Mouse (Mus musculus): ENCODE measurements around the gene Tmem74b. TPM values are rescaled to one million over a fixed set of nuclear protein-coding genes. Genes with fewer than 3 reads are reported as not detected.
A peak's percentile ranks its signal among the peaks of the same experiment; 100 is the strongest.

The Tmem74b gene
- 28.8 and 30.8 TPM in 2 replicates for polyA plus RNA-seq (2015; fragmentation: Nextera tagmentation; extraction: Ambion mirVana)

DNA sequence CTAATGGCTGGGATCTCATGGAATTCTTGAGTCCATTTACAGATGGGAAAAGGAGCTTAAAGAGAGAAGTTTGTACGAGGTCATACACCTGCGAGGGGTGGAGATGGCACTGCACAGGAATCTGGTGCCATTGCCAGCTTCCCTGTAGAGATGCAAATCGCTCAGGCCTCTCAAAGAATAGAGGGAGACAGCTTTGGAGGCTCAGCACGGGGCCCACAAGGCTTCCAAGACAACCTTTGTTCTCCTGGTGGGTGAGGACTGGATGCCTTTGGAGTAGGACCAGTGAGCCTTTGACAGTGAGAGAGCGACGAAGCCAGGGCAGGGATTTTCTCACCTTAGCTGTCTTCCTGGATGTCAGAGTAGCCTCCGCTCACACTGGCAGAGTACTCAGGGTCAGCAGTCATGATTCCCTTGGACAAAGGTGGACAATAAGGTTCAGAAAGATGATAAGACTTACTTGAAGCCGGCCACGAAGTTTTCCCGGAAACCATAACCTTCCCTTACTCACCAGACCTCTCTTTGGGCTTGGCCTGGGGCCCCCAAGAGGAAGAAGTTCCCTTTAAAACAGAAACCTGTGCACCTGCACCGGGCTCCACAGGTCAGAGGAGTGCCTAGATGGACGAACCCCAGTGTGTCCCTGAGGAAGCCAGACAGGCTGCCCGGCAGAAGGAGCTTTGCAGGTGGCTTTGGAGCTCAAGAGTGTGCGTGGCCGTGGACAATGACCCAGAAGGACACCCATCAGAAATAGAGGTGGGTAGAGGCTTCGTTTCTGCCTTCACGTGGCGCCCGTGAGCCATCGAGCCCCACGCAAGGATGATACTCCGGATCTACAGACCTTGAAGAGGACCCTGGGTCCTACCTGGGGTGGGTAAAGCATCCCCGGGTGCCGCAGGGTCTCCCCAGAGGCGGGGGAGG is at the start of gene Tmem74b:
Gene Tmem74b, plus strand, starts transcription at position 778 of the 915 bp plus-strand sequence.
- peak within 1 kb of the TSS; percentile 90 for H3K4me3 ChIP-seq (ENCODE audit: low read depth, low read length)
- H3K4me2 ChIP-seq (ENCODE audit: low read length), result peak within 1 kb of the TSS; percentile 76
- H3K9ac ChIP-seq (ENCODE audit: low read depth, low read length), result peak within 1 kb of the TSS; percentile 96
- H3K27ac ChIP-seq (ENCODE audit: low read length), result peak within 1 kb of the TSS; percentile 78
- no peaks in the 10 kb centered on the region for H3K27me3 ChIP-seq (ENCODE audit: control insufficient read depth, insufficient read depth, low read depth, low read length)
- WGBS, result 3% methylated on average over 25 of the region's 25 CpGs
- no peaks in the 10 kb centered on the region for H3K36me3 ChIP-seq (ENCODE audit: control insufficient read depth, insufficient read depth, low read length)
- H3K4me1 ChIP-seq (ENCODE audit: control insufficient read depth, insufficient read depth, low read length), result peaks cover 20% of the 10 kb centered on the region
- no peak for ATAC-seq
- H3K9me3 ChIP-seq (replicated peaks; ENCODE audit: control insufficient read depth, low read length, poor library complexity, severe bottlenecking), result no peaks in the 10 kb centered on the region

DNA sequence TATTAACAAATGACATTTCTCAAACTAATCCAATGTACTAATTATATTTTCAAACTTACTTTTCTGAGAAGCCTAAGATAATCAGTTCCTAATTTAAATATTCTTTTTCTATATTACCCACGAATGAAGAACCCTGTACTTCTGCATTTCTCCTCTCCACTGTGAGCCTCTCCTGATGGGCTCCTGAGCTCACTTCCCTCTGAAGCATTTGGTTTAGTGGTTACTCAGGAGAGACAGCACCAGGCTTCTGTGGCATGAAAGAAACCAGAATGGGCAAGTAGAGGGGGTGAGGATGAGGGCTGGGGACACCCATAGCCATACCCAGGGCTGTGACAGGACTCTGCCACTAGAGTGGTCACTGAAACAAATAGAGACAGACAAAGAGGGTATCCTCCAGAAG is 49.8 kb upstream of the Tmem74b start:
- ATAC-seq, result no peak
- H3K36me3 ChIP-seq (ENCODE audit: control insufficient read depth, insufficient read depth, low read length), result no peaks in the 10 kb centered on the region
- WGBS, result 79% methylated on average over 1 of the region's 1 CpGs

DNA sequence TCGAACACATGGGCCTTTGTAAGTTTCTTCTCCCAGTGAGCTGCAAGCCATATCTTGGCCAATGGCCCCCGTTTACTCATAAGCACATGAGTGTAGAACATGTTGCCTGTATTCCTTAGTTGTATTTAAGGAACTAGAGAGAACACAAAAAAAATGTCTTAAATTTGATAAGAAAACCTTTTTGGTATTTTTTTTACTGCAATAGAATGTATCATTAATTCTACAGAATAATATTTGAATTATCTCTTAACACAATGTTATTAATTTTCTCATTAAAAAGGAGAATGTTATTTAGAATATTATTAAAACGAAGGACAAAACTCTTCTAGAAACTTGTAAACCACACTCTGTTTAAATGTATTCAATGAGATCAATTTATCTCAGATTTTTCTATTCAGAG is 33.4 kb upstream of the Tmem74b start, which contains the start of gene Rad21l:
Gene Rad21l, minus strand, starts transcription at position 101 of the 400 bp plus-strand sequence.
- no peak for ATAC-seq
- H3K4me2 ChIP-seq (ENCODE audit: low read length), result no peak within 1 kb of the TSS
- no peaks in the 10 kb centered on the region for H3K4me1 ChIP-seq (ENCODE audit: control insufficient read depth, insufficient read depth, low read length)
- H3K9me3 ChIP-seq (replicated peaks; ENCODE audit: control insufficient read depth, low read length, poor library complexity, severe bottlenecking), result no peaks in the 10 kb centered on the region
- no peaks in the 10 kb centered on the region for H3K36me3 ChIP-seq (ENCODE audit: control insufficient read depth, insufficient read depth, low read length)
- H3K4me3 ChIP-seq (ENCODE audit: low read depth, low read length), result no peak within 1 kb of the TSS
- no peak within 1 kb of the TSS for H3K27ac ChIP-seq (ENCODE audit: low read length)
- WGBS, result 86% methylated on average over 3 of the region's 3 CpGs
- no peaks in the 10 kb centered on the region for H3K27me3 ChIP-seq (ENCODE audit: control insufficient read depth, insufficient read depth, low read depth, low read length)
- H3K9ac ChIP-seq (ENCODE audit: low read depth, low read length), result no peak within 1 kb of the TSS

More for the DNA sequence above, 49.8 kb upstream of the Tmem74b start:
- Histone ChIP-seq H3K4me1 (ENCODE audit: control insufficient read depth, insufficient read depth, low read length) (no peaks in the 10 kb centered on the region), H3K4me3 (ENCODE audit: low read depth, low read length) (no peak overlapping the region), H3K27me3 (ENCODE audit: control insufficient read depth, insufficient read depth, low read depth, low read length) (no peaks in the 10 kb centered on the region), H3K4me2 (ENCODE audit: low read length) (no peak overlapping the region), H3K9me3 (replicated peaks; ENCODE audit: control insufficient read depth, low read length, poor library complexity, severe bottlenecking) (no peaks in the 10 kb centered on the region), H3K27ac (ENCODE audit: low read length) (no peak overlapping the region), H3K9ac (ENCODE audit: low read depth, low read length) (no peak overlapping the region)

DNA sequence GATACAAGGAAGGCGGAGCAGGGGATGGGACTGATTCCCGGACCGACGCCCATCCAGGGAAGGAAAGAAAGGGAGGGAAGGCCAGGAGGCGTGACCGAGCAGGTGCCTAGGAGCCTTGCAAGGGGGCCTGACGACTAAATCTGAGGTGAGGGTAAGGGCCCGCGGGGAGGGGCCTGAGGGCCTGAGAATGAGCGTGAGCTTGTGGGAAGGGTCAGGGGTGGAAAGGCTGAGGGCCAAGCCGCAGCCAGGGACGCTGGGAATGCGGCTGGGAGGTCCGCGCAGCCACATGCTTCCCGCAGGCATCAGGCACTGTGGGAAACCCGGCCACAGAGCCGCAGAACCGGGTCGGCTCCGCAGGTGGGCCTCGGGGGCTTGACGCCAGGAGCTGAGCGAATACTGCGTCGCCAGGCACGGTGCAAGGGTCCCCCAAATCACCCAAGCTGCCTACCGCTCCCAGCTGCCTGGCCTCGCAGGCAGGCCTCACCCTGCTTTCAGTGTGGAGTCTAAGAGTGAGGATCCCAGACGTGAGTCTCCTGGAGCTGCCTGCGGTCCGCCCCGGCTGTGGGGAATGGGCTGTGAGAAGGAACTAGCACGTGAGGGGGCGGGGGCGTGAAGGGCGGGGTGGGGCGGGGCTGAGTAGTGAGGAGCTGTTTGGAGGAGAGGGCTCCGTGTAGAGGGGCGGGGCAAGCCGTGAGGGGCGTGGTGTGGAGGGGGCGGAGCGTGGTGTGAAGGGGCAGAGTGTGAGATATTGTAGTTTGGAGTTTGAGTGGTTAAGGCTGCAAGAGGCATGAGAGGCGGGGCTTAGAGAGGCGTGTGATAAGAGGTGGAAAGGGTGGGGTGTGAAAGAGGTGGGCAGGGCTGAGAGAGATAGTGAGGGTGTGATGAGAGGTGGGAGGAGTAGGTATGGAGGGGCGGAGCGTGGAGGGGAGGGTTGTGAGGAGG is 31.5 kb upstream of the Tmem74b start:
- peak overlapping the region; percentile 35; the same call in 1 of the 2 replicates for H3K9ac ChIP-seq (ENCODE audit: low read depth, low read length)
- no peaks in the 10 kb centered on the region for H3K9me3 ChIP-seq (replicated peaks; ENCODE audit: control insufficient read depth, low read length, poor library complexity, severe bottlenecking)
- H3K36me3 ChIP-seq (ENCODE audit: control insufficient read depth, insufficient read depth, low read length), result no peaks in the 10 kb centered on the region
- peak overlapping the region; percentile 44 for H3K4me2 ChIP-seq (ENCODE audit: low read length)
- no peaks in the 10 kb centered on the region for H3K27me3 ChIP-seq (ENCODE audit: control insufficient read depth, insufficient read depth, low read depth, low read length)
- peak; percentile 51 for ATAC-seq
- no peaks in the 10 kb centered on the region for H3K4me1 ChIP-seq (ENCODE audit: control insufficient read depth, insufficient read depth, low read length)
- WGBS, result 42% methylated on average over 47 of the region's 48 CpGs
- H3K27ac ChIP-seq (ENCODE audit: low read length), result no peak overlapping the region
- H3K4me3 ChIP-seq (ENCODE audit: low read depth, low read length), result peak overlapping the region; percentile 27

DNA sequence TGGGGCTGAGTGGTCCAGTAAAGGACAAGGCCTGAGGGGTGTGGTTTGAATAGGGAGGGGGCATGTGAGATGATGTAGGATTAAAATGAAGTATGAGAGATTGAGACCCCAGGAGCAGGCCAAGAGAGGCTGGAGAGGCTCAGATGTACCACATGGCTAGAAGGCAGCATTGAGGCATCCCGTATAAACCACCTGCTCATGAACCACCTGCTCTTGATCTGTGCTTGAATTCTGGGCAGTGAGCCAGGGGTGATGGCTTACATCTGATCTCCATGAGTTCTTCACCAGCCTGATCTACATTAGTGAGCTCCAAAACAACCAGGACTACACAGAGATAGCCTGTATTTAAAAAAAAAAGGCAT is 30.9 kb upstream of the Tmem74b start:
- H3K27ac ChIP-seq (ENCODE audit: low read length), result no peak overlapping the region
- 46% methylated on average over 1 of the region's 1 CpGs for WGBS
- H3K4me2 ChIP-seq (ENCODE audit: low read length), result no peak overlapping the region
- H3K9me3 ChIP-seq (replicated peaks; ENCODE audit: control insufficient read depth, low read length, poor library complexity, severe bottlenecking), result no peaks in the 10 kb centered on the region
- no peak overlapping the region for H3K9ac ChIP-seq (ENCODE audit: low read depth, low read length)
- no peaks in the 10 kb centered on the region for H3K4me1 ChIP-seq (ENCODE audit: control insufficient read depth, insufficient read depth, low read length)
- H3K27me3 ChIP-seq (ENCODE audit: control insufficient read depth, insufficient read depth, low read depth, low read length), result no peaks in the 10 kb centered on the region
- H3K36me3 ChIP-seq (ENCODE audit: control insufficient read depth, insufficient read depth, low read length), result no peaks in the 10 kb centered on the region
- ATAC-seq, result no peak
- H3K4me3 ChIP-seq (ENCODE audit: low read depth, low read length), result no peak overlapping the region

DNA sequence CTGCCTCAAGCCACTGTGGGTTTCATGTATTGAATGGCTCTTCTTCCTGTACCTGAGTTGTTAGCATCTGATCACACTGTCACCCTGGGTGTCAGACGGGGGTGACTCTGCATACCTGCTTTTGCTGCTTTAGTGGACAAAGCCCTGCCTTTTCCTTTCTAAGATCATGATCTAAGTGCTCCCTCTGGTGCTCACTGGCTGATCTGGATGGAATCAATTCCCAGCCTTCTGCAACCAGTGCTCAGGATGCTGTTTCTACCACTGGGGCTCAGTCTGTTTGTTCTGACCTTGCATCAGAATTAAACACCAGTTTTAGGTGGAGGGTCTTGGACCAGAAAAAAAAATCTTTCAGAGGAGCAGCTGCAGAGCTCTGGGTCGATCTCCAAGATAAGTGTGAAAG is 25.6 kb upstream of the Tmem74b start:
- H3K9me3 ChIP-seq (replicated peaks; ENCODE audit: control insufficient read depth, low read length, poor library complexity, severe bottlenecking), result no peaks in the 10 kb centered on the region
- 63% methylated on average over 2 of the region's 2 CpGs for WGBS
- H3K36me3 ChIP-seq (ENCODE audit: control insufficient read depth, insufficient read depth, low read length), result no peaks in the 10 kb centered on the region
- no peak overlapping the region for H3K4me2 ChIP-seq (ENCODE audit: low read length)
- no peak overlapping the region for H3K4me3 ChIP-seq (ENCODE audit: low read depth, low read length)
- 0 out of 2 replicates have a peak, but pooled peaks have one; percentile 14 for ATAC-seq
- no peak overlapping the region for H3K27ac ChIP-seq (ENCODE audit: low read length)
- H3K9ac ChIP-seq (ENCODE audit: low read depth, low read length), result no peak overlapping the region
- no peaks in the 10 kb centered on the region for H3K27me3 ChIP-seq (ENCODE audit: control insufficient read depth, insufficient read depth, low read depth, low read length)
- H3K4me1 ChIP-seq (ENCODE audit: control insufficient read depth, insufficient read depth, low read length), result no peaks in the 10 kb centered on the region

DNA sequence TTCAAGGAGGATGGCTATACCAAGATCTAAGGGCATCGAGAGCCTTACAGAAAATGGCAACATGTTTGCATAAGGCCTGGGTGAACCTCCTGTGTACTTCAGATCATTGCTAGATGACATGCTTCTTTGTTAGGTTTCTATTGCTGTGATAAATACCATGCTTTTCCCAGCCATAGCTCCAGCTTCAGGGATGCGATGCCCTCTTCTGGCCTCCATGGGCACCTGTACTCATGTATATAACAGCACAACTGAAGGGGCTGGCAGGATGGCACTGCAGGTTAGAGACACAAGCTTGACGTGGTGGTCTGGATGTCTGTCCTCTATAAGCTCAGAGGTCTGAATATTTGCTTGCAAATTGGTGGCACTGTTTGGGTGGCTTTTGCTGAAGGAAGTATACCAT is 19.5 kb upstream of the Tmem74b start:
- 49% methylated on average over 3 of the region's 3 CpGs for WGBS
- peak; percentile 86 for ATAC-seq
- H3K9ac ChIP-seq (ENCODE audit: low read depth, low read length), result no peak overlapping the region
- no peak overlapping the region for H3K27ac ChIP-seq (ENCODE audit: low read length)
- no peak overlapping the region for H3K4me3 ChIP-seq (ENCODE audit: low read depth, low read length)
- no peaks in the 10 kb centered on the region for H3K27me3 ChIP-seq (ENCODE audit: control insufficient read depth, insufficient read depth, low read depth, low read length)
- H3K36me3 ChIP-seq (ENCODE audit: control insufficient read depth, insufficient read depth, low read length), result no peaks in the 10 kb centered on the region
- H3K4me1 ChIP-seq (ENCODE audit: control insufficient read depth, insufficient read depth, low read length), result no peaks in the 10 kb centered on the region
- H3K9me3 ChIP-seq (replicated peaks; ENCODE audit: control insufficient read depth, low read length, poor library complexity, severe bottlenecking), result no peaks in the 10 kb centered on the region
- no peak overlapping the region for H3K4me2 ChIP-seq (ENCODE audit: low read length)

DNA sequence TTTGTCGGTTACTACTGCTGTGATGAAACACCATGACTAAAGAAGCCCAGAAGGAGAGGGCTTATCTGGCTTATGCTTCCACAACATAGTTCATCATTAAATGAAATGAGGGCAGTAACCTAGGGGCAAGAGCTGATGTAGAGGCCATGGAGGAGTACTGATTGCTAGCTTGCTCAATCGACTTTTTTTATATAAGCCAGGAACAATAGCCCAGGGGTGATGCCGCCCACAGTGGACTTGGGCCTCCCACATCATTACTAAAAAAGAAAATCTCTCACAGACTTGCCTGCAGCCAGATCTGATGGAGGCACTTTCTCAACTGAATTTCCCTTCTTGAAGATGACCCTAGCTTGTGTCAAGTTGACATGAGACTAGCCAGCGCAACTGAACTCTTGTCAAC is 18.8 kb upstream of the Tmem74b start:
- Histone ChIP-seq H3K9me3 (replicated peaks; ENCODE audit: control insufficient read depth, low read length, poor library complexity, severe bottlenecking) (no peaks in the 10 kb centered on the region), H3K27ac (ENCODE audit: low read length) (no peak overlapping the region), H3K27me3 (ENCODE audit: control insufficient read depth, insufficient read depth, low read depth, low read length) (no peaks in the 10 kb centered on the region), H3K4me1 (ENCODE audit: control insufficient read depth, insufficient read depth, low read length) (no peaks in the 10 kb centered on the region), H3K4me3 (ENCODE audit: low read depth, low read length) (no peak overlapping the region), H3K4me2 (ENCODE audit: low read length) (no peak overlapping the region), H3K9ac (ENCODE audit: low read depth, low read length) (no peak overlapping the region), H3K36me3 (ENCODE audit: control insufficient read depth, insufficient read depth, low read length) (no peaks in the 10 kb centered on the region)
- 89% methylated on average over 4 of the region's 4 CpGs for WGBS
- no peak for ATAC-seq

Data from midbrain, embryonic 16.5 days (tissue).